Mouse (Mus musculus): Measurements from ENCODE around the gene H2al3.

The H2al3 gene

DNA sequence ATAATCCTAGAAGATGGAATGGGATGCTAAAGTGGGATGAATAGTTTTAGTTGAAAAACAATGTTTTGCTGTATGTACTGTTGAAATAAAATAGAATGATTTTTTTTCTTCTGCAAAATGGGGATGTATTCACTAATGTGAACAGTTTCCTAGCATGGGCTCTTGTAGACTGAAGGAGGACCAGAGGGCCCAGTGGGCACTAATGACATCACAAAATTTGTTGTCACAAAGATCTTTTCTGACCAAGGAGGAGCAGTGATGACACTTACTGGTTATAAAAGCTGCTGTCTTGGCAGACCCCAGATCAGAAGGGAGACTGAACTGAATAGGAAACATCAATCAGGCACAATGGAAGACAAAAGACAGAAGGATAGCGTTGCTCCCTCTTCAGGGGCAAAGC lies at the start of gene H2al3:
Gene H2al3, plus strand, starts transcription at position 301 of the 400 bp plus-strand sequence.
- no peak for DNase-seq (ENCODE audit: extremely low read depth, low read depth, low spot score)

DNA sequence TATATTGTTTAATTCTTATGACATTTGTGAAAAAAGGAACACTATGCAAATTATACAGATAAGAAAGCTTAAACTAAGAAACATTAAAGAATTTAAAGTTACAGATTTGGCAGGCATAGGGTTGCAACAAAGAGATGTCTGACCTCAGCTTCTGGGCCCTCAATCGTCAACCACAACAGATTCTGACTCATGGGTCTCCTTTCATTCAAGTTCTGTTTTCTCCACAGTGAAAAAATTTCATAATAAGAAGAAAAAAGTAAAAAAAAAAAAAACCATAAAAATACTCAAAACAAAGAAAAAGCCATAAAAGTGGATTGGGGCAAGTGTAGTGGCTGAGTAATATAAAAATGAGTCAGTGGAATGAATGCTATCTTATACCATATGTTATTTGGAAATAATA lies 39.4 kb upstream of the H2al3 start:
- DNase-seq (ENCODE audit: extremely low read depth, low read depth, low spot score), result no peak

GRCm38 (mm10) chrX:9812469-9812868 lies 37.0 kb upstream of the H2al3 start:
- no peak for DNase-seq (ENCODE audit: extremely low read depth, low read depth, low spot score)

DNA sequence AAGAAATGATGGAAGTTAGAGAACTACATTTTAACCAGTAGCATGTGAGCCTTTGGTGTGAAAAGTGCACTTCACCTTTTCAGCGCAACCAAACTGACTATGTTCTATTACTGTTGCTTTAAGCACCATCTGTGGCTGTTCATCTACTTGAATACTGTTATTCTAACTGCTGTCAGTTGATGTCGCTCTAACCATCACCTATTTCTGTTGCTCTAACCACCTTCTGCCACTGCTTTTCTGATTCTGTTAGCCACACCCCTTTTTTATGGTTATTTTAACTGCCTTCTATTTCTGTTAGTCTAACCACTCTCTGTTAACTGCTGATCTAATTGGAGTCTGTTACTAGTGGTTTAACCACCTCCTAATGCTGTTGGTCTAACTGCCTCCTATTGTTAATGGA lies 14.7 kb upstream of the H2al3 start:
- DNase-seq (ENCODE audit: extremely low read depth, low read depth, low spot score), result no peak

DNA sequence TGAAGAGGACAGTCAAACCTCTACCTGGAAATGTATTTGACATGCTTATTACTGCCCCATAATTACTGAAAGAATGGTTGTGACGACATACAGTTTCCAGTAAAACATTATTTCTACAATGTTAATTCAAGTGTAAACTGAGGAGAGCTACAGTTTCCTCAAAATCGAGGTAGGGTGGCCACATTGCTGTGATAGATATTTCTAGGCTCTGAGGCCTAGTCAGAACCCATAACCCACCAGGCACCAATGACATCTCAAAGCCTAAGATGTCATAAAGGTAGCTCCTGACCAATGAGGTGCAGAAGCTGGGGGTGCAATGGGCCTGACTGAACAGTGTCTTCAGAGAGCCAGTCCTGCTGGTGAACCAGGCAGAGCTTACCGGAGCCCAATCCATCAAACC lies 2.9 kb upstream of the H2al3 start, which contains the start of gene Hypm:
Gene Hypm, plus strand, starts transcription at position 301 of the 400 bp plus-strand sequence.
- DNase-seq (ENCODE audit: extremely low read depth, low read depth, low spot score), result no peak

GRCm38 (mm10) chrX:9861859-9862258 lies 12.4 kb downstream of the H2al3 start:
- DNase-seq (ENCODE audit: extremely low read depth, low read depth, low spot score), result no peak

- DNase-seq (ENCODE audit: extremely low read depth, low read depth, low spot score), result no peak
These were observed 26.0 kb downstream of the H2al3 start for GRCm38 (mm10) chrX:9875519-9875918.

DNA sequence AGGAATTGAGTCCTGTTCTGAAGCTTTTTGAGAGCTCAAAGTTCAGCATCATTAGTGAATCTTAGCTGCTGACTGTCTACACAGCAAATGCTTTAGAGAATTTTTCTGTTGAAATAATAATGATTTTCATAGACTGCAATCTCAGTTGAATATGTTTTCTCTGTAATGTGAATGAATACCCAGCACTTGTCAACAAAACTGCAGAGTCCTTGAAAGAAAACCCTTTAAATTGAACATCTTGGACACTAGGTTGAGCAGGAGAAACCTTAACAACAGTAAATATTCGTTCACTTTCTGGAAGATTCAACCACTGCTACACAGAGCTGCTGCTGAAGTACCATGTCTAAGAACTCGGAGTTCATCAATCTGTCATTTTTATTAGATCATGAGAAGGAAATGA lies 35.8 kb downstream of the H2al3 start, which contains the start of gene Sytl5:
Gene Sytl5, plus strand, starts transcription at position 301 of the 400 bp plus-strand sequence.
- DNase-seq (ENCODE audit: extremely low read depth, low read depth, low spot score), result no peak
